Mouse (Mus musculus): ENCODE measurements around the gene Mef2c.

- TF ChIP-seq CTCF (IDR thresholded peaks at IDR 0.05; ENCODE audit: borderline replicate concordance, extremely low read depth, insufficient read depth, insufficient read length), result no peak
- TF ChIP-seq POLR2A (IDR thresholded peaks at IDR 0.05; ENCODE audit: borderline replicate concordance, extremely low read depth, insufficient read depth, insufficient read length, poor library complexity, severe bottlenecking), result no peak
Observed at GRCm38 (mm10) chr13:83568759-83569256, 65.0 kb downstream of the Mef2c start.
